Mouse (Mus musculus) 3T3-L1 (cell line): ENCODE measurements at regions not wholly inside any gene's neighbourhood (a gene's known extent, or its start where the extent isn't known, plus 50 kb on each side); places are given as distances from the start of the nearest gene placed in this dataset.
A peak's percentile ranks its signal among the peaks of the same experiment; 100 is the strongest.

Experiments
- DNase-seq: peaks from one replicate; pipeline ENCODE4 v3.0.0-alpha.2; 2015; ENCODE audit warnings: low read depth, low spot score

DNA sequence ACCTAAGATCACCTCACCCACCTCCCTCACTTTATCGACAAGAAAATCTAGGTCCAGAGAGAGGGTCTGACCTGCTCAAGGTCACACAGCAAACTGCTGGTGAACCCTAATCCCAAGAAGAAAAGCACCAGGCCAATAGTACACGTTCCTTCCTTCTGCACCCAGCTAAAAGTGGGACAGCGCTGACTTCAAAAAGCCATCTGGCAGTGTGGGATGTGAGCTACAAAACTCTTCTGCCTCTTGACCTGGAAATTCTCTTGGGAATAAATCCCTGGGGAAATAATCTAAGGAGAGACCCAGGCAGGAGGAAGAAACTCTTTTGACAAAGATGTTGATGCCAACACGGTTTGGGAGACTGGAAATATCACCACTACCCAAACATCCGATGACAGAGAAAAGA is 175.4 kb downstream of the Cct6b start:
- DNase-seq = no peak

DNA sequence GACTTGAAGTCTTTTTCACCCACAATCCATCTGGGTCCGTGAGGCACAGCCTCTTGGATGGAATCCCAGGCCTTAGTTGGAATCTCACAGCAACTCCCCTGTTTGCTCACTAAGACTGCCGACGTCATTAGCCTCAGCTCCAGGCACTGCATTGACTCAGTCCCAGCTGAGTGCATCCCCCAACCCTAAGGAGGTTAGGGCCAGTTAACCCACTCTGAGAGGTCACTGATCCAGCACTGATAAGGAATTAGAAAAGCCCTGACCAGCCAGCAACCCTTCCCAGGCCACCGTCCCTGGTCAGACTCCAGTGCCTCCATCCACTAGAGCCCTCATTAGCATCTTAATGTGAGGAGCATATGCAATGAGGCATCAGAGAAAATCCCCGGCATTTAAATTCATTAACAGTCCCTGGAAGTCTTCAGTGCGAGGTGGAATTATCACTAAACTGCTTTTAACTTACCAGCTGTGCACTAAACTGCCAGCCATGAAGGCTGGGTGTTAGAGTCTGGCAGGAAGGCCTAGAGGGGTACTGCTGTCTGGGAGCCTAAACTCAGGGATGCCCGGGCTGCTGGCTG is 184.2 kb downstream of the Cct6b start:
- no peak for DNase-seq

DNA sequence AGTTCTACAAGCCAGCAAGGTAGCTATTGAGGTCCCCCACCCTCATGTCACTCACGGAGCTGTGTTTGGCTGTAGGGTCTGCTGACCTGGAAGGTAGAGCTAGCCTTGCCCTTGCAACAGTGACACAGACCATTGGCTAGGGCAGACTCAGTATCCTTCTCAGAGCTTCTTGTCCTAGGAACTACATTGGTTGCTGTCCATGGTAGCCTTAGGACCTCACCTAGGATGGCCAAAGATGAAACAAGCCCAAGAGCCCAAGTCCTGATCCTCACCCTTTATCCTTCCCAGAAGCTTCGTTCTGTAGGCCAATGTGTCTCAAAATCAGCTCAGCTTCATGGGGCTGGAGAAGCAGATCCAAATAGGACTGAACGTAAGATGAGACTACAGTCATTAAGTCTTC is 187.3 kb downstream of the Tmem132e start:
- DNase-seq = no peak

DNA sequence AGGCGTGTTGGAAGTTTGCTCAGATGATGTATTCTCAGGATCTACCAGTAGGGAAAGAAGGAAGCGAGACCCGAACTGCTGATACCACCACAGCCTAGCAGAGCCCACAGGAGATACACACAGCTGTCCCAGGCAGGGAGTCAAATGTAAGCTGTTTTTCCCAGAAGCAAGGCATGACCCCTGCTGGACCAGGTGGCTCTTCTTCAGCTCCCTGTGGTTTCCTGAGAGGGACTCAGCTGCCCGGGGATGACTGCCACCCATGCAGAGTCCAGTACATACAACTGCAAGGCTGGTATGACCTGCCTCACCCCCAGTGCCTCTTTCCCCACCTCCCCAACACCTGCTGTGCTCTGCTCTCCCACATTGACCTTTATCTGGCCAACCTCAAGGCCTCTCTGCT is 184.4 kb downstream of the Tmem132e start:
- no peak for DNase-seq

DNA sequence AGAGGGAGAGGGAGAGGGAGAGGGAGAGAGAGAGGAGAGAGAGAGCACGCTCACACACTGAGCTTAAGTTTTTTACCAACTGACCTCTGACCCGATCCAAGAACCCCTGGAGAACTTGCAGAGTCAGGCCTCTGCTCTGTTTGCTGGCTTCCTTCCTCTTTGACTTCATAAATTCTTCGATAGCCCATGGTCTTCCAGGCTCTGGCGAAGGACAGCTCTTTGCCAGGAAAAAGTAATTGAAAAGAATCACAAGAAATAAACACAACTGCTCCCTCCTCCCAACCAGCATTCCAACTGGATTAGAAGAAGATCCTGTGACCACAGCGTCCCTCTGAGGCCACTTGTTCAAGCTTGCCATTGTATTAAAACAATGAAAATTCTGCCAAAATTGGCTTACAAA is 182.8 kb downstream of the Tmem132e start:
- peak; percentile 6 for DNase-seq

DNA sequence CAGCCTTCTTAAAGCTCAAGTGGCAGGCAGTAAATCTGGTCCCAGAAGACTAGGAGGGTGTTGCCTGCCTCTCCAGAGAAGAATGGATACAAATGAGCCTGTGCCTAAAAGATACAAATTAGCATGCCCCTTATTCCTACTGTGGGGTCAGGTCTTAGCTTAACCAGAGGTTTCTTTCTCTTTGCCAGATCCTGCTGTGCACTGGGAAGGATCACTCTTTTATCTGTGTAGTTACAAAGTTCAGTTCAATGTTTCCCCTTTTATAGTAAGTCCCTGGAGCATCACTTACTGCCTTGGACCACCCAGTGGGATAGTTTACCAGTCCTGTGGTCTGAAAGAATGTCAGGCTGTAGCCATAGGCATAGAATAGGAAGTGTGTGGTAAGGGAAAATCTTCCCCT is 181.1 kb downstream of the Tmem132e start:
- DNase-seq = no peak

DNA sequence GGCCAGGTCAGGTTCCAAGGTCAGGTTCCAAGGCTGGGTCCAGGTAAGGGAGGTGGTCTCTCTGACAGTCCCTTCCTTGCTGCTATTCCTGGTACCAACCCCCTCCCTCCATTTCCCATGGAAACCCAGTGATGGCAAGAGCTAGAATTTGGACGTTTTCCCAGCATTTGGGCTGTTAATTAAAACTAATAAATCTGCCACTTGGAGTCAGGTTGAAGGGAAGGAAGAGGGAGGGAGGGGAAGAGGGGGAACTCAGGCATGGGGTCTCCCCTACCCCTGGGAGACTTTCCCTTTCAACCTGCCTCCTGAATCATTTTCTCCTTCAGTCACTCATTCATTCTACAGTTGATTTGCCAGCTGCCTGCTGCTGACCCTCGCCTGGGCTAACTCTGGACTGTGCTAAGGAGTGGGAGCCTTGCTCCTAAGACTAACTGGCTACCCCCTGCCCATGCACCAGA is 179.5 kb downstream of the Tmem132e start:
- DNase-seq = no peak

DNA sequence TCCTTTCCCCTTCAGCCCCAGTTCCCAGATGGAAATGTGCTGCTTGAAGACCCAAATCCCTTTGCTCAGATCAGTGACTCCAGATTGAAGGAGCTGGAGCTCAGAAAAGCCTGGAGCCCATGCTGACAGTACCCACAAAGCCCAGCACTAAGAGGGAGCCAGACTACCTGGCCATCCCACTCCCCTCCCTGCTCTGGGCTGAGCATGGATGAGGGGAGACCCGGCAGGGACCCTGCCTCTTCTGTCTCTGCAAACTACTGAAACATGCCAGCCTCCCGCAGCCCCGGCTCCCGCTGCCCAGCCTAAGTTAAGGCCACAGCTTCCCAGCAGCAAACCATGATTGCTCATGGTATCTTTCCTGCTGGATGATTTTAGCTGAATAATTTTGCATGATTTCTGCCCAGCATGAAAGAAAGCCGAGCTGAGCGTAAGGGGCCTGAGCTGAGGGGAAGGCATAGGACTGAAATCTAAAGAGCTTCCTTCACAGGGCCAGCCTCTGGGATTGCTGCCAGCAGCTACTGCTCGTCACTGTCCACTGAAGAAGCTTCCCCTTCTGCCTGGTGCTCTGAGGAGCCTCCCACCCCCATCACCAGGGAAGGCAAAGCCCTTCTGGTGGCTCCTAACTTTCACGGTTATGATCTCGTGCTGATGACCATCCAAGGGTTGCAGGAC is 178.4 kb downstream of the Tmem132e start:
- no peak for DNase-seq

DNA sequence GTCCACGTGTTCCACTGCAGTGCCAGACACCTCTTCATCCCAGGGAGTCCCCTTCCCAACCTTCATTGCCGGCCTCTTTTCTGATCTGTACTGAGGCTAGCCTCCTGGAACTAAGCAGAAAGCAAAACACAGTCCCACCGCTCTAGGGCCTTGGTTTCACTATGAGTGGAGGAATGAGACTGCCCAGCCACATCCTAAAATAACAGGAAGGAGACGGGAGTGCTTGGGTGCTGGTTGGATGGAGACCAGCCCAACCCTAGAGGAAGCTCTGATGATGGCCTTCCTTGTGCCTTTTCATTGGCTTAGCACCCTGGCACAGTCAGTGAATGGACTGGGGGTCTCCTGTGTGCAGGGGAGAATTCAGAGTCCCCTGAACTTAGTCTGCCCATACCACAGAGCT is 177.4 kb downstream of the Tmem132e start:
- no peak for DNase-seq

DNA sequence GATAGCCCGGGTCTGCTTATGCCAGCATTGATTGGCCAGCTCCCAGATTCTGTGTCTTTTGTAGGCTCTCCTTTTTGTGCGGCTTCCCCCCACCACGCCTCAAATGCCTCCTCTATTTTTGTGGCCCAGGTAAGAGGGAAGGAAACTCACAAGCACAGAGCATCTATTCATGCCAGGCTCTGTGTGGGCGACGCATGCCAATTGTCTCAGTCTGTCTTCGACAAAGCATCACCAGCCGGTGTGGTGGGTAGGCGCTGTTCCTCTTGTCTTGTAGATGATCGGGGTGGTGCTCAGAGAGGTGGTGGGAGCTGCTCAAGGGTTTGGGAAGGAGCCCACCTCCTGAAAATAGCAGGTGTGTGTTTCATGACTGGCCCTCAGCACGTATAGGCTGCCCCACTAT is 175.5 kb downstream of the Tmem132e start:
- DNase-seq = no peak

DNA sequence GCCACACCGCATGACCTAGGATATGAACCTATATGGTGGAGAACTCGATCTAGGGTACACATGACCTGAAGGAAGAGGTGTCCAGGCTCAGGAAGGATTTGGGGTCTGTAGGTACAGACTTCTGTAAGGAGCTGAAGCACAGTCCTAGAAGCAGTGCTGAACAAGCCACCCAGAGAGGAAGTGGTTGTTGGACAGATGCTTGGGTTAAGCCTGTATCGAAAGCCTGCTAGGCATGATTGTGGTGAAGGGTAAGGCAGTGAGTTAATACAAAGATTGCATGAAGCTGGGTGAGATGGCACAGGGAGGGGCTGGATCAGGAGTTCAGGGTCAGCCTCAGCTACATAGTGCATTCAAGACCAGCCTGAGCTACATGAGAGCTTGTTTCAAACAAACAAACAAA is 153.3 kb downstream of the Tmem132e start:
- no peak for DNase-seq

DNA sequence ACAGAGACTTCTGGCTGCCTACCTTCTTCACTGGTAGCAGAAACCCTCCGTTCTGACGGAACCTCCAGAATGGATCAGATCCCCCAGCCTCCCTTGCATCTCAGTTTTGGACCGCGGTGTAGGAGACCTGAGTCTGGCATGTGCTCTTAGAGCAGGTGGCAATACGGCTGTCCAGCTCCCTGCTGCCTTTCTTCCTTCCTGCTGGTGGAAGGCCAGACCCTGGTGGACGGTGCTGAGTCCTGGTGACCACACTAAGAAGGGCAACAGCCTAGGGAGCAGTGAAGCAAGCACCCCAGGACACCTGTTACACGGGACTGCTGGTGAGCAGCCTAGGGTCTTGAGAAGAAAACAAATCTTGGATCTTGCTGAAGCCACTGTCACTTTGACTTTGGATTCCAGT is 152.7 kb downstream of the Tmem132e start:
- DNase-seq = no peak

DNA sequence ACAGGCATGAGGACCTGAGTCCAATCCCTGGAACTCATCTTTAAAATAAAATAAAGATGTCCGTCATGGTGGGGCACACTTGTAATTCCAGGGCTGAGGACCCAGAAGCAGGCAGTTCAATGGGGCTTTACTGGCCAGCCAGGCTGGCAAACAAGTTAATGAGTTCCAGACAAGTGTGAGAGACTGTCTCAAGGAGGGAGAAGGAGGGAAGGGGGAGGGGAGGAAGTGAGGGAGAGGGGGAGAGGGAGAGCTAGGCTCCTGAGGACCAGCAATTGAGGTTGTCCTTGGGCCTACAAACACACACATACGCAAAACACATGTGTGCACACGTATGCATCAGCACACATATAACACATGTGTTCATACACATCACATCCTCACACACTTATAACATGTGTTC is 149.2 kb downstream of the Tmem132e start:
- DNase-seq = no peak

DNA sequence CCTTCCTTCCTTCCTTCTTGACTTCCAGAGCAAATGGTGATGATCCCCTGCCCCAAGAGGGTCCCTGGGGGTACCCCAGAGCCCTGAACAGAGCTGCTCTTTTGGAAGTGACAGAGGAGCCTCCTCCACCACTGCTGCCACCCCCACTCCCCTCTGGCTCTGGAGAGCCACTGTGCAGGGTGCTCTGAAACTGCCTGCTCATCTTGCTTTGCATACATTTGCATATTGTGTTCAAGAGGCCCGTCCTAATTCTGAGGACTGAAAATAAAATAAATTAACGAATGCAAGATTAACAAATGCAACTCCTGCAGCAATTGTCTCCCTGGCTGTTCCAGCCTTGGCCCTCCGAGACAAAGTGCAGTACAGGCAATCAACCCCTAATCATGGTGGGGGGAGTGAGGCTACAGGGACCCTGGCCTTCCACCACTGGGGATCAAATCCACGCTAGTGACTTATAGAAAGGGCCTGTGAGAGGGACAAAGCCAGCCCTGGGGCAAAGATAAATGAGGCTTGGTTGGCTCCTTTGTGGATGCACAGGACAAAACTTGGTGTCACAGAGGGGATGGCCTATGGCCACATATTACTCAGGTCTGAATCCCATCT is 134.6 kb downstream of the Tmem132e start:
- no peak for DNase-seq

DNA sequence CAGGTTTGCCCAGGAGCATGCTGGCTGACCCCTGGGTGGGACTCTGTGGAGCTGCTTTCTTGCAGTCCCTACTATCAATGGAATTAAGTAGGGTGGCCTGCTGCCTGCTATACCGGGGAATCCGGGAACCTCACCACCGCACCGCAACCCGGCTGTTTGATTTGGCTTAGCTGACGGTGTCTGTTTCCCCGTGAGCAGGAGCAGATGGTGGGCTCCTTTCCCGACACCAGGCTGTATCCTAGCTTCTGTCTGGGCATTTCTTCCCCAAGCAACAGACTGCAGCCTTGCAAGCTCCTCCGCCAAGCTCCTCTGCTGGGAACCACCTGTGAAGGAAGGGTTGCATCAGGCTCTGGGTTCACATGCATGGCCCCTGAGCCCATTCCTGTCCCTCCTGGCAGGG is 132.7 kb downstream of the Tmem132e start:
- no peak for DNase-seq

DNA sequence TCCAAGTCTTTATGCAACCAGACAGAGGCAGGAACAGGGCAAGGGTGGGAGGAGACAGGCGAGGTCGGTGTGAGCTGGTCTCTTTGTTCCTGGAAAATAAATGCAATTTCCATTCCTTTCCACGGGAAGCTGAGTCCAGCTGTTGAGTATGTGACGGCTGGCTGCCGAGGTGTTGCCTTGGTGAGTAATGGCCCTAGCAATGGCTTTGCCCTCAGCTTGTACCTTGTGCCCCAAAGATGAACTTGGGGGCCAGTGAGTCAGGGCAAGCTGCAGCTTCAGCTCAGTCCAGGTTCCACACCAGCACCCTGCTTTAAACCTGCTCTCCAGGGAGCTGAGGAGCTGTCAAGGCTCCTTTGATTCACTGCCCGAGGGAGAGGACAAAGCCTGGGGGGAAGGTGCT is 130.0 kb downstream of the Tmem132e start:
- no peak for DNase-seq

DNA sequence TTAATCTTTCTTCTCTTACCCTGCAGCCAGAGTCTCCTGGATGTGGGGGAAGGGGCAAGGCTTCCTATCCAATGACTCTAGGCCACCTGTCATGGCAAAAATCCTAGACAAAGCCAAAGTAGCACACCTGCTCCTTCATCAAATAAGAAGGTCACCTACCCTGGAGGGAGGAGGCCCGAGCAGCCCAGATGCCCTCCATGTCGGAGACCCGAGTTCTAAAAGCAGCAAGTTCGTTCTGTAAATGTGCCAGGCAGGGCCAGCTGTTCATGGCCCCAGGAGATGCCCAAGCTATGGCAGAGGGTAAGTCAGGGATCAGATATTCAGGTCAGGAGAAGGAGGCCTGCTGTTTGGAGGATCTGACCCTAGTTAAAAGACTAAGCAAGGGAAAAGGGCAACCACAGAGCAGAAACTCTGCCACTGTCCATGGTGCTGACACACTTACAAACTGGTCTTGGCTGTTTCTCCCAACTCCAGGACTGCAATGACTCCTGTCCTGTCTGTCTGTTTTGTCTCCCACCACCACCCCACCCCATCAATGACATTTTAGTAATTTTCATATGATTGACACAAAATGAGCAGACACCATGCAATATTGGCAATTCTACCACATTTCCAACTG is 125.9 kb downstream of the Tmem132e start:
- peak; percentile 36 for DNase-seq

DNA sequence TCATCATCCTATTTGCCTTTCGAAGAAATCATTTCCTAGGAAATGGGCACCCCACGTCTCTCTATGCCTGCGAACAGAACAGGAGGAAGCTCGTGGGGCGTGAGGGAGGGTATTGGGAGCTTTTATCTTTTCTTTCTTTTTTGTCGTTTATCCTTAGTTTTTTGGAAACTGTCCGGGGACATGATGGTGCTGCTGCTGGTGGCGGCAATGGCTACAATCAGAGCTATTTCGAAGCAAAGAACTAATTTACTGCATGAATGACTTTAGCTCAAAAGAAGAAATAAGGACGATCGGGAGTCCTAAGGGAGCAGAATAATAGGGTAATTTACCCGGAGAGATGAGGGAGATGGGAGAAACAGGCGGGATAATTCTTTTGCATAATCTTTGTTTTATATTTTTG is 119.9 kb downstream of the Tmem132e start:
- DNase-seq = no peak
